In genomic region chr3:95013699-95014427, GRCm38 (mm10) we compare ENCODE assay signal across 8 mouse cellular contexts. TPM values are rescaled to one million over a fixed set of nuclear protein-coding genes. Genes with fewer than 3 reads are reported as not detected.
DNase-seq lines count a peak whose midpoint lies in the region; ATAC-seq and TF ChIP-seq lines count a peak whose summit lies in the region.

No protein-coding gene starts in this region.

- peaks cover 25% of the 10 kb centered on the region for H3K4me1 ChIP-seq in embryonic facial prominence, embryonic 15.5 days
- H3K4me1 ChIP-seq in intestine, embryonic 16.5 days (ENCODE audit: control insufficient read depth, insufficient read depth, low read length), result peaks cover 10% of the 10 kb centered on the region; the same call in 1 of the 2 replicates
- H3K4me1 ChIP-seq in midbrain, embryonic 14.5 days (ENCODE audit: control insufficient read depth, insufficient read depth, low read length), result peaks cover 14% of the 10 kb centered on the region

- H3K4me2 ChIP-seq in embryonic facial prominence, embryonic 15.5 days (replicated peaks), result peak overlapping the region; percentile 68
- H3K4me2 ChIP-seq in intestine, embryonic 16.5 days (ENCODE audit: low read depth, low read length), result peak overlapping the region; percentile 73
- peak overlapping the region; percentile 97 for H3K4me2 ChIP-seq in midbrain, embryonic 14.5 days (ENCODE audit: low read length)

- intact Hi-C loops in gastrocnemius, adult 2 months (cut with DNase I), result no loop called here
- intact Hi-C loops in gastrocnemius, postnatal 36 days (cut with DNase I), result no loop called here

- peak overlapping the region; percentile 95 for H3K27ac ChIP-seq in gastrocnemius, adult 2 months
- peak overlapping the region; percentile 41; the same call in 1 of the 2 replicates for H3K27ac ChIP-seq in embryonic facial prominence, embryonic 15.5 days (replicated peaks)
- peak overlapping the region; percentile 83 for H3K27ac ChIP-seq in intestine, embryonic 16.5 days (ENCODE audit: low read length)
- no peak overlapping the region for H3K27ac ChIP-seq in midbrain, embryonic 14.5 days (replicated peaks; ENCODE audit: low read depth, low read length)

- H3K9me3 ChIP-seq in embryonic facial prominence, embryonic 15.5 days (replicated peaks), result no peaks in the 10 kb centered on the region
- no peaks in the 10 kb centered on the region for H3K9me3 ChIP-seq in intestine, embryonic 16.5 days (ENCODE audit: control insufficient read depth, low read length)
- H3K9me3 ChIP-seq in midbrain, embryonic 14.5 days (ENCODE audit: control insufficient read depth, low read length), result no peaks in the 10 kb centered on the region

- peak overlapping the region; percentile 74 for H3K4me3 ChIP-seq in gastrocnemius, adult 2 months
- H3K4me3 ChIP-seq in embryonic facial prominence, embryonic 15.5 days (replicated peaks), result peak overlapping the region; percentile 89
- H3K4me3 ChIP-seq in intestine, embryonic 16.5 days (ENCODE audit: low read length), result peak overlapping the region; percentile 76
- H3K4me3 ChIP-seq in midbrain, embryonic 14.5 days (replicated peaks; ENCODE audit: low read depth, low read length), result peak overlapping the region; percentile 74

- peak overlapping the region; percentile 69 for H3K9ac ChIP-seq in embryonic facial prominence, embryonic 15.5 days
- peak overlapping the region; percentile 85 for H3K9ac ChIP-seq in intestine, embryonic 16.5 days (ENCODE audit: low read depth, low read length)
- H3K9ac ChIP-seq in midbrain, embryonic 14.5 days (replicated peaks; ENCODE audit: low read length), result peak overlapping the region; percentile 70

- WGBS in embryonic facial prominence, embryonic 15.5 days, result 15% methylated on average over 13 of the region's 13 CpGs
- WGBS in intestine, embryonic 16.5 days, result 14% methylated on average over 13 of the region's 13 CpGs
- WGBS in midbrain, embryonic 14.5 days, result 10% methylated on average over 13 of the region's 13 CpGs

- DNase-seq in gastrocnemius, adult 2 months, result peak; percentile 68
- no peak for DNase-seq in gastrocnemius, postnatal 36 days
- peak; percentile 41 for DNase-seq in ES-CJ7 (ENCODE audit: low read depth, low spot score)
- DNase-seq in midbrain, embryonic 14.5 days, result no peak
- no peak for DNase-seq in natural killer cell, adult 2 months (ENCODE audit: low spot score in 2 of 2)
- no peak for DNase-seq in urinary bladder, postnatal 25 days (ENCODE audit: low spot score)

- peaks cover 36% of the 10 kb centered on the region for H3K36me3 ChIP-seq in embryonic facial prominence, embryonic 15.5 days
- peaks cover 19% of the 10 kb centered on the region for H3K36me3 ChIP-seq in intestine, embryonic 16.5 days (ENCODE audit: control insufficient read depth, insufficient read depth, low read length)
- peaks cover 37% of the 10 kb centered on the region for H3K36me3 ChIP-seq in midbrain, embryonic 14.5 days (ENCODE audit: control insufficient read depth, insufficient read depth, low read length)

- TF ChIP-seq CTCF in gastrocnemius, adult 2 months (IDR thresholded peaks at IDR 0.05), result 0 out of 2 replicates have a peak, but pooled peaks have one; percentile 0

- no peaks in the 10 kb centered on the region for H3K27me3 ChIP-seq in embryonic facial prominence, embryonic 15.5 days
- H3K27me3 ChIP-seq in intestine, embryonic 16.5 days (replicated peaks; ENCODE audit: control insufficient read depth, insufficient read depth, low read length), result no peaks in the 10 kb centered on the region
- no peaks in the 10 kb centered on the region for H3K27me3 ChIP-seq in midbrain, embryonic 14.5 days (ENCODE audit: control insufficient read depth, insufficient read depth, low read length)

- ATAC-seq in embryonic facial prominence, embryonic 15.5 days (ENCODE audit: insufficient number of reproducible peaks, low FRiP score, low TSS enrichment, low read depth), result no peak
- no peak for ATAC-seq in intestine, embryonic 16.5 days
- no peak for ATAC-seq in midbrain, embryonic 14.5 days (ENCODE audit: low FRiP score, low TSS enrichment)

RNA-seq across cellular contexts. Expression of gene Zfp687, which starts 1.4 kb away (rescaled TPM):
- total RNA-seq in gastrocnemius, adult 2 months (2021), result 10 to 100 TPM; 10.9 to 11.5 TPM
- total RNA-seq in gastrocnemius, postnatal 36 days (2021), result 10 to 100 TPM in 1 of 2 experiments, 1 to 10 TPM in 1; 9.5 to 11.7 TPM
- polyA plus RNA-seq in embryonic facial prominence, embryonic 15.5 days (2015; fragmentation: Nextera tagmentation; extraction: Ambion mirVana), result 21.4 and 25.2 TPM in 2 replicates
- polyA plus RNA-seq in intestine, embryonic 16.5 days (2015; fragmentation: Nextera tagmentation; extraction: Ambion mirVana), result 16.9 and 17.6 TPM in 2 replicates
- polyA plus RNA-seq in midbrain, embryonic 14.5 days (2014; fragmentation: Nextera tagmentation; extraction: Ambion mirVana), result 22.5 and 30.0 TPM in 2 replicates

RNA-seq across cellular contexts. Expression of gene Psmd4, which starts 28.6 kb away (rescaled TPM):
- total RNA-seq in gastrocnemius, adult 2 months (2021), result 100 to 1,000 TPM; 164 to 237 TPM
- 100 to 1,000 TPM; 178 to 188 TPM for total RNA-seq in gastrocnemius, postnatal 36 days (2021)
- polyA plus RNA-seq in embryonic facial prominence, embryonic 15.5 days (2015; fragmentation: Nextera tagmentation; extraction: Ambion mirVana), result 265 and 267 TPM in 2 replicates
- 196 and 226 TPM in 2 replicates for polyA plus RNA-seq in intestine, embryonic 16.5 days (2015; fragmentation: Nextera tagmentation; extraction: Ambion mirVana)
- 258 and 282 TPM in 2 replicates for polyA plus RNA-seq in midbrain, embryonic 14.5 days (2014; fragmentation: Nextera tagmentation; extraction: Ambion mirVana)

RNA-seq across cellular contexts. Expression of gene Pi4kb, which starts 39.3 kb away (rescaled TPM):
- total RNA-seq in gastrocnemius, adult 2 months (2021), result 10 to 100 TPM; 23.4 to 24.0 TPM
- 10 to 100 TPM; 18.6 to 19.6 TPM for total RNA-seq in gastrocnemius, postnatal 36 days (2021)
- polyA plus RNA-seq in embryonic facial prominence, embryonic 15.5 days (2015; fragmentation: Nextera tagmentation; extraction: Ambion mirVana), result 24.3 and 29.0 TPM in 2 replicates
- 21.7 and 22.9 TPM in 2 replicates for polyA plus RNA-seq in intestine, embryonic 16.5 days (2015; fragmentation: Nextera tagmentation; extraction: Ambion mirVana)
- 24.3 and 28.7 TPM in 2 replicates for polyA plus RNA-seq in midbrain, embryonic 14.5 days (2014; fragmentation: Nextera tagmentation; extraction: Ambion mirVana)

RNA-seq across cellular contexts. Expression of gene Rfx5, which starts 60.0 kb away (rescaled TPM):
- total RNA-seq in gastrocnemius, adult 2 months (2021), result 1 to 10 TPM; 4.7 to 5.2 TPM
- total RNA-seq in gastrocnemius, postnatal 36 days (2021), result 1 to 10 TPM; 3.8 to 5.7 TPM
- 8.7 and 11.0 TPM in 2 replicates for polyA plus RNA-seq in embryonic facial prominence, embryonic 15.5 days (2015; fragmentation: Nextera tagmentation; extraction: Ambion mirVana)
- polyA plus RNA-seq in intestine, embryonic 16.5 days (2015; fragmentation: Nextera tagmentation; extraction: Ambion mirVana), result 4.3 and 5.1 TPM in 2 replicates
- polyA plus RNA-seq in midbrain, embryonic 14.5 days (2014; fragmentation: Nextera tagmentation; extraction: Ambion mirVana), result 8.3 and 8.6 TPM in 2 replicates

Comparison
In these comparisons a context has a peak if more than half of its experiments do, and no peak if none do; other contexts are left out.
1. DNase-seq: peak in gastrocnemius, adult 2 months (single experiment) and ES-CJ7 (single experiment); none in gastrocnemius, postnatal 36 days (0 of 2), midbrain, embryonic 14.5 days (single experiment), natural killer cell, adult 2 months (0 of 2) and urinary bladder, postnatal 25 days (single experiment).
2. Peak in every context shown above with its lines, with median percentiles within 50 percentile points of each other: H3K4me3 ChIP-seq, H3K4me2 ChIP-seq and H3K9ac ChIP-seq.